Mouse (Mus musculus) bone marrow macrophage, adult 2 months (primary cell): Measurements from ENCODE around the gene 4930564D02Rik. TPM values are rescaled to one million over a fixed set of nuclear protein-coding genes. Genes with fewer than 3 reads are reported as not detected.

ENCODE experiments used
- H3K27ac ChIP-seq: 2 replicates; pipeline ENCODE4 v1.5.1; 2012; ENCODE audit warnings: low read depth, low read length; ENCODE audit not compliant: insufficient read depth
- H3K4me1 ChIP-seq: 2 replicates; pipeline ENCODE4 v1.6.1; 2012; ENCODE audit warnings: low read length; ENCODE audit not compliant: control insufficient read depth, insufficient read depth
- H3K4me3 ChIP-seq: 2 replicates; pipeline ENCODE4 v1.5.1; 2012; ENCODE audit warnings: mild to moderate bottlenecking, low read length, moderate library complexity; ENCODE audit not compliant: insufficient read depth
- CTCF ChIP-seq: IDR thresholded peaks from 2 replicates; pipeline ENCODE4 v1.5.1; 2012; ENCODE audit warnings: low read depth, mild to moderate bottlenecking, low read length, moderate library complexity
- POLR2A ChIP-seq: IDR thresholded peaks from 2 replicates; pipeline ENCODE4 v1.6.1; 2012; ENCODE audit warnings: mild to moderate bottlenecking, low read depth, low read length, borderline replicate concordance
- polyA plus RNA-seq: library from polyadenylated mRNA; stranded (reverse); fragments of >200 nt; gene quantifications from 2 replicates; pipeline ENCODE4 v1.2.4, GENCODE M21; 2012; ENCODE audit not compliant: missing spikeins, insufficient read depth, insufficient read length

4930564D02Rik gene
- polyA plus RNA-seq, 1 experiment: not detected

- Histone ChIP-seq H3K4me3 (no peak overlapping the region), H3K4me1 (peaks cover 40% of the 10 kb centered on the region), H3K27ac (peak overlapping the region; percentile 89)
- no peak for TF ChIP-seq CTCF
- no peak for TF ChIP-seq POLR2A
Measured at GRCm38 (mm10) chr3:105055666-105056065, 11.0 kb upstream of the 4930564D02Rik start.

GRCm38 (mm10) chr3:105058627-105059513 lies 7.8 kb upstream of the 4930564D02Rik start:
- H3K4me1 ChIP-seq: peaks cover 39% of the 10 kb centered on the region
- H3K4me3 ChIP-seq: no peak overlapping the region
- TF ChIP-seq POLR2A: no peak
- peak; percentile 82 for TF ChIP-seq CTCF
- no peak overlapping the region for H3K27ac ChIP-seq

- TF ChIP-seq POLR2A (no peak), CTCF (no peak)
- Histone ChIP-seq H3K4me3 (no peak overlapping the region), H3K27ac (peak overlapping the region; percentile 33; the same call in 1 of the 2 replicates), H3K4me1 (peaks cover 32% of the 10 kb centered on the region)
Measured at GRCm38 (mm10) chr3:105059911-105060310, 6.7 kb upstream of the 4930564D02Rik start.

GRCm38 (mm10) chr3:105060992-105061391 lies 5.7 kb upstream of the 4930564D02Rik start:
- Histone ChIP-seq H3K4me3 (no peak overlapping the region), H3K27ac (no peak overlapping the region), H3K4me1 (peaks cover 25% of the 10 kb centered on the region)
- TF ChIP-seq POLR2A (no peak), CTCF (no peak)

- peaks cover 25% of the 10 kb centered on the region for H3K4me1 ChIP-seq
- no peak overlapping the region for H3K4me3 ChIP-seq
- TF ChIP-seq POLR2A (no peak), CTCF (no peak)
- H3K27ac ChIP-seq: no peak overlapping the region
Measured at GRCm38 (mm10) chr3:105061496-105061895, 5.1 kb upstream of the 4930564D02Rik start.

GRCm38 (mm10) chr3:105061991-105062390 lies 4.7 kb upstream of the 4930564D02Rik start:
- H3K27ac ChIP-seq: no peak overlapping the region
- TF ChIP-seq POLR2A: no peak
- TF ChIP-seq CTCF: no peak

GRCm38 (mm10) chr3:105062676-105063075 lies 4.0 kb upstream of the 4930564D02Rik start:
- H3K27ac ChIP-seq: no peak overlapping the region
- TF ChIP-seq POLR2A (no peak), CTCF (no peak)
- no peak overlapping the region for H3K4me3 ChIP-seq
- H3K4me1 ChIP-seq: peaks cover 24% of the 10 kb centered on the region

More at GRCm38 (mm10) chr3:105061991-105062390, 4.7 kb upstream of the 4930564D02Rik start:
- H3K4me3 ChIP-seq: no peak overlapping the region
- H3K4me1 ChIP-seq: peaks cover 24% of the 10 kb centered on the region

GRCm38 (mm10) chr3:105070553-105070952 lies 3.9 kb downstream of the 4930564D02Rik start:
- H3K4me1 ChIP-seq: peaks cover 2% of the 10 kb centered on the region; the same call in 1 of the 2 replicates
- TF ChIP-seq POLR2A: no peak
- no peak for TF ChIP-seq CTCF
- H3K27ac ChIP-seq: no peak overlapping the region
- H3K4me3 ChIP-seq: no peak overlapping the region

GRCm38 (mm10) chr3:105071251-105071650 lies 4.6 kb downstream of the 4930564D02Rik start:
- Histone ChIP-seq H3K4me3 (no peak overlapping the region), H3K4me1 (peaks cover 2% of the 10 kb centered on the region; the same call in 1 of the 2 replicates), H3K27ac (no peak overlapping the region)
- TF ChIP-seq CTCF (no peak), POLR2A (no peak)

GRCm38 (mm10) chr3:105072536-105072935 lies 5.9 kb downstream of the 4930564D02Rik start:
- Histone ChIP-seq H3K4me1 (no peaks in the 10 kb centered on the region), H3K4me3 (no peak overlapping the region), H3K27ac (no peak overlapping the region)
- TF ChIP-seq POLR2A: no peak
- no peak for TF ChIP-seq CTCF
